Mouse (Mus musculus) cerebellum, postnatal 10 days (tissue): ENCODE data around the gene Ppil4.
"Not testable (repeated sequence)": the region's sequence is repeated elsewhere in the genome, so short reads cannot be mapped to it uniquely, and the experiment has no call there.

Experiments used
- DNase-seq, 2 experiments: peaks; one replicate each; pipeline ENCODE4 v3.0.0; 2021; ENCODE audit warnings: mixed read lengths in 2 of 2

The Ppil4 gene

GRCm38 (mm10) chr10:7792751-7793385 is at the start of gene Ppil4, which contains the start of gene Ginm1:
TSS of gene Ppil4 (plus strand) at chr10:7792891.
TSS of gene Ginm1 (minus strand) at chr10:7792824.
- peak; percentile 96 for DNase-seq

DNA sequence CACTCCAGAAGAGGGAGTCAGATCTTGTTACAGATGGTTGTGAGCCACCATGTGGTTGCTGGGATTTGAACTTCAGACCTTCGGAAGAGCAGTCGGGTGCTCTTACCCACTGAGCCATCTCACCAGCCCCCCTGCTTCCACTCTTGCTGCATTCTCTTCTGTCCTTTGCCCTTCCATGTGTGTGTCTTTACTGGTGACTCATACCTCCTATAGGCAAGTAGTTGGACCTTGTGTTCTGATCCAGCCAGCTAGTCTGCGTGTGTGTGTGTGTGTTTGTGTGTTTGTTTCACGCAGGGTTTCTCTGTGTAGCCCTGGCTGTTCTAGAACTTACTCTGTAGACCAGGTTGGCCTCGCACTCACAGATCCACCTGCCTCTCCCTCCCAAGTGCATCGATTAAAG is 47.2 kb upstream of the Ppil4 start:
- not testable (repeated sequence) for DNase-seq

- no peak for DNase-seq
Measured at GRCm38 (mm10) chr10:7748752-7749151, 43.9 kb upstream of the Ppil4 start.

DNA sequence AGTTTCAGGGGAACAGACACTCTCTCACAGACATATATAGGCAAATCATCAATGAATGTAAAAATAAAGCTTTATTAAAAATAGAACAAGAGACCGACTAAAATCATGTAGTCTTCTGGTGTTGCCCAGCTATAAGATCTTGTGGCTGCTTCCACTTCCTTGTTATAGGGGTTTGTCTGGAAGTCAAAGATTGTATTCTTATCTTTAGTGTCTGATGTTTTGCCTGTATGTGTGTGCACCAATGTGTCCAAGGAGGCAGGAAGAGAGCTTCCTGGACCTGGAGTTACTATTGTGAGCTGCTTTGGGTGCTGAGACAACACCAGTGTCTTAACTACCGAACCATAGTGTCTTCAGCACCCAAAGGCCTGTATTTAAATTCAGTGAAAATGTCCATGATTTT is 35.1 kb upstream of the Ppil4 start:
- DNase-seq: no peak

DNA sequence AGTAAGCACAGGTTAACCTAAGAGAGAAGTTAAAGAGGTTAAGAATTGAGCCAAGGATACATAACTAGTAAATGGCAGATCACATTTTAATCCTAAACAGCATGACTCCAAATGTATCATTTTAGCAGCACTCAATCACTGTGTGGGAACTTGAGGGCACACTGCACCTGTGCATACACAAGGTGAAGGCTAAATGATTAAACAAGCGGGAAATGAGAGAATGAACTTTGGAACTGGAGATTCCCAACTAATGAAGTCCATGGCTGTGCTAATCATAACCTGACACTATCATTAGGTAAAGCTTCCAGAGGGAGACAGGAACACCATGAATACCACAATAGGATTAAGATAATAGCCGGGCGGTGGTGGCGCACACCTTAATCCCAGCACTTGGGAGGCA is 20.3 kb upstream of the Ppil4 start:
- DNase-seq: no peak

- DNase-seq: no peak
Measured at GRCm38 (mm10) chr10:7772769-7773168, 19.9 kb upstream of the Ppil4 start.

DNA sequence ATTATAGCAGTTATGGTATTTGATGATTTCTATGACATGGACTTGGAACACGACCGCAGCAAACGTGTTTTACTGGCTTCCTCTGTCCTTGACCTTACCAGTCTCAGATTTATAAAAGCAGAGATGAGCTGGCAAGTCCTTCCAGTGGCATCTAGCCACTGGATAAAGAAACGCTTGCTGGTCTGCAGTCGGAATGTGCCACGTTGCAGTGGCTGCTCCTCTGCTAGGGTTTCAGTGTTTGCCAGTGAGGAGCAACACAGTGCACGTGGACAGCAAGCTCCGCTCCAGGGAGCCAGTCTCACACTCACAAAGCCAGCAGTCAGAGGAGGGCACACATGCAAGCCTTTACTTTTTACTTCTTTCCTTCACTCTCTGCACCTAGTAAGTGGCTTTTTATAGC is 17.3 kb upstream of the Ppil4 start:
- DNase-seq: no peak

- peak; percentile 24 to 25 for DNase-seq
Measured at GRCm38 (mm10) chr10:7778361-7778760, 14.3 kb upstream of the Ppil4 start.

- DNase-seq: no peak
Measured at GRCm38 (mm10) chr10:7779751-7780237, 12.9 kb upstream of the Ppil4 start.

GRCm38 (mm10) chr10:7780238-7781176 is 12.2 kb upstream of the Ppil4 start:
- DNase-seq: peak; percentile 96

DNA sequence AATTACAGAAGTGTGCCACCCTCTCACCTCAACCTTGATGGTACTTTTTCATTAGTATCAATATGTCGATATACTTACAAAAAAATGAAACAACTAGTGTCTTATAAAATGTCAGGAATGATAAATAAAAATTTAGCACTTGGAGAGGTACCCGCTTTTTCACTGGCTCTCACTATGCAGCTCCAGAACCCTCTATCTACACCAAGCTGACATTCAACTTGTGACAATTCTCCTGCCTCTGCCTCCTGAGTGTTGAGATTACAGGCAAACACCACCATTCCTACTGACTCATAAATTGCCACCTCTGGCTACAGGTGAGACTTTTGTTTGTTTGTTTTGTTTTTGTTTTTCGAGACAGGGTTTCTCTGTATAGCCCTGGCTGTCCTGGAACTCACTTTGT is 11.5 kb upstream of the Ppil4 start:
- DNase-seq: no peak

DNA sequence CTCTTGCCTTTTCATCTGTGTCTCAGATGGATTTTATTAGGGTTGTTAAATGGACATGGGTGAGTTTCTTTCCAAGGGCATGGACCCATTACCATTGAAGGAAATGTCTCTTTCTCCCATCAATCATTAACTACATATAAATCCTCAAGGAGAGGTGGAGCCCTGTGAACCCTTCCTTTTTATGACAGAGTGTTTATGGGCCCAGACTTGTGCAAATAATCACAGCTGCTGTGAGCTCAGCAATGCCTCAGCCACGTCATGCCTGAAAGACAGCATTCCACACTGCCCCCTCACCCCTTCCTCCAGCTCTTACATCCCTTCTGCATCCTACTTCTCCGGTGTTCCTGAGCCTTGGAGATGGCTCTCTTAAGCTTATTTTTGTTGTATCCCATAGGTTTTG is 5.4 kb upstream of the Ppil4 start:
- DNase-seq: no peak

GRCm38 (mm10) chr10:7792254-7792750 is 389 bp upstream of the Ppil4 start:
- no peak for DNase-seq

DNA sequence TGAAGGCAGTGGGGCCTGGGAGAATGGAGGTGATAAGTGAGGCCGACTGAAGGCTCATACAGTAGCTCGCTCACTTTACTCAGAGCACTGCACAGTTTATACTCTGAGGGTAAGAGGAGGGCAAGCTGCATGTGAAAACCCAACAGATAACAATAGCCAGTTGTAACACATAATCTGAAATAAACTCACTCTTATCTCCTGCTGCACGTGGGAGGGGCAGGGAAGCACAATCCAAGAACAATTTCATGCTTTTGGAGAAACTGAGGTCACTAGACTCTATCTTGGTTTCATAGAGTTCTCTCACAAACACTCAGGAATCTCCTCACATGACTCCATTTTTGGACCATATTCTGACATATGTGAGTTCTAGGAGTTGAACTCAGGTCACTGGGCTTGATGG is 8.6 kb downstream of the Ppil4 start:
- DNase-seq: no peak

- DNase-seq: no peak
Measured at GRCm38 (mm10) chr10:7802519-7803140, 9.9 kb downstream of the Ppil4 start.

GRCm38 (mm10) chr10:7809937-7810336 is 17.2 kb downstream of the Ppil4 start:
- DNase-seq: peak; percentile 67 to 79

DNA sequence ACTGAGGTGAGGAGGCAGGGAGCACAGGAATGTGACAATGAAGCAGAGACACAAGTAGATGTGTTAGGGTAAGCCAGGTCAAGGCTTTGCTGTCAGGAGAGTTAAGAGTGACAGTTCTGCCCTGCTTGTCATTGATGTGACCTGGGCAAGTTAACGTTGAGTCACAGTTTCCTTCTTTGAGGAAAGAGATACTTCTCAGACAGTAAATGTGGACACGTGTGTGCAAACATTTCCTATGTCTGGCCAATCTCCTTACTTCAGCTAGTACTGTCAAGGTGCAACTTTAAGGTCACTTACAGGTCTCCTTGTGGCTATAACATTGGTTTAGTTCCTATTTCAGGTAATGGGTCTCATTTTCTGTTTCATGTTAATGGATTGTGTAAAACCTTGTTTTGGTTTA is 23.8 kb downstream of the Ppil4 start:
- no peak for DNase-seq

DNA sequence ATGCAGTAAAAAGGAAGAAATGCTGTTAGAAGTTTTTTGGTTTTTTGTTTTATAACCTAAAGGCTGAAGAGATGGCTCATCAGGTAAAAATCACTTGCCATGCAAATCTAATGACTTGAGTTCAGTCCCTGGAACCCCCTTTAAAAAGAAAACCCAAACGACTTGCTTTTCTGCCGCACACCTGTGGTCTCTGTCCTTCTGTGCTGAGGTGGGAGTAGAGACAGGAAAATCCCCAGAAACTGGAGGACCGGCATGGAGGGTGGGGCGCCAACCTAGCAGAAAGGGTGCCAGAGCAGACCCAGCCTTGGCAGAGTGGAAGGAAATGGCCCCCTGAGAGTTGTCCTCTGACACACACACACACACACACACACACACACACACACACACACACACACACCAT is 26.0 kb downstream of the Ppil4 start:
- DNase-seq: no peak

GRCm38 (mm10) chr10:7819156-7819555 is 26.5 kb downstream of the Ppil4 start:
- no peak for DNase-seq

DNA sequence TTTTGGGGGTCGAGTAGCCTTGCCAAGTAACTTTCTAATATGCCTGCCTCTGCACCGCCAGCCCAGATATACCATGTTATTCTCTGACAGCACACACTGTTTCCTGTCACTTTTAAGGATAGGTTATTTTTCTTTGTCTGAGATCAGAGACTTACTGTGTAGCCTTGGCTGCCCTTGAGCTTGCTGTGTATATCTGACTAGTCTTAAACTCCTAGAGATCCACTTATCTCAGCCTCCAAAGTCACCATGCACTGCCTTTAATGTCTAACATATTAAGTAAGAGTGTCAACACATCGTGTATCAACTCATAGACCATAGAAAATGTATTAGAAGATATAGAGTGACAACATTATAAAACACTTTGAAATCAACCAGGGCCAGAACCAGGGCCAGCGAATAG is 26.9 kb downstream of the Ppil4 start:
- no peak for DNase-seq

GRCm38 (mm10) chr10:7820171-7820570 is 27.5 kb downstream of the Ppil4 start:
- DNase-seq: no peak

GRCm38 (mm10) chr10:7821981-7822380 is 29.3 kb downstream of the Ppil4 start:
- DNase-seq: no peak

- no peak for DNase-seq
Measured at GRCm38 (mm10) chr10:7824663-7825280, 32.1 kb downstream of the Ppil4 start.
